Mouse (Mus musculus) intestine, embryonic 16.5 days (tissue): ENCODE results near the gene Srm. TPM values are rescaled to one million over a fixed set of nuclear protein-coding genes. Genes with fewer than 3 reads are reported as not detected.
A peak's percentile ranks its signal among the peaks of the same experiment; 100 is the strongest.

ENCODE experiments used
- ATAC-seq: fragments of 200-750 bp; cut with Nextera tagmentation; 2 replicates; pipeline ENCODE4 v1.8.0; 2017; ENCODE audit warnings: moderate TSS enrichment, moderate library complexity
- H3K27ac ChIP-seq: fragments of 300-500 bp; sonication (generic); 2 replicates; pipeline ENCODE4 v1.5.1; 2014; ENCODE audit warnings: mild to moderate bottlenecking, low read length
- H3K27me3 ChIP-seq: fragments of 300-500 bp; sonication (generic); replicated peaks from 2 replicates; pipeline ENCODE4 v1.6.1; 2014; ENCODE audit warnings: low read length, control low read depth, mixed read lengths; ENCODE audit not compliant: control insufficient read depth, insufficient read depth
- H3K36me3 ChIP-seq: fragments of 300-500 bp; sonication (generic); 2 replicates; pipeline ENCODE4 v1.6.1; 2014; ENCODE audit warnings: low read length, control low read depth; ENCODE audit not compliant: control insufficient read depth, insufficient read depth
- H3K4me1 ChIP-seq: fragments of 300-500 bp; sonication (generic); 2 replicates; pipeline ENCODE4 v1.6.1; 2014; ENCODE audit warnings: low read length, control low read depth, mixed read lengths; ENCODE audit not compliant: control insufficient read depth, insufficient read depth
- H3K4me2 ChIP-seq: fragments of 300-500 bp; sonication (generic); 2 replicates; pipeline ENCODE4 v1.6.1; 2014; ENCODE audit warnings: low read depth, low read length, control low read depth
- H3K4me3 ChIP-seq: fragments of 300-500 bp; sonication (generic); 2 replicates; pipeline ENCODE4 v1.5.1; 2014; ENCODE audit warnings: mild to moderate bottlenecking, low read length
- H3K9ac ChIP-seq: fragments of 300-500 bp; sonication (generic); 2 replicates; pipeline ENCODE4 v1.6.1; 2014; ENCODE audit warnings: low read depth, low read length
- H3K9me3 ChIP-seq: fragments of 300-500 bp; sonication (generic); 2 replicates; pipeline ENCODE4 v1.6.1; 2016; ENCODE audit warnings: low read length, control low read depth; ENCODE audit not compliant: control insufficient read depth
- WGBS: fragments of 180-500 bp; shearing (Covaris S2); extraction: QIAGEN DNeasy Blood & Tissue Kit; methylation state at CpG from one replicate; pipeline ENCODE4 v1.1.7; 2014; 5-methylcytosine and 5-hydroxymethylcytosine counted together
- polyA plus RNA-seq: library from polyadenylated mRNA; unstranded; fragments of >200 nt; fragmentation: Nextera tagmentation; extraction: Ambion mirVana; gene quantifications from 2 replicates; pipeline ENCODE4 v1.2.1, GENCODE M21; 2015

The Srm gene
- polyA plus RNA-seq, result 155 and 170 TPM in 2 replicates

GRCm38 (mm10) chr4:148591171-148591630, at the start of gene Srm:
TSS of gene Srm (plus strand) at chr4:148591503.
- Histone ChIP-seq H3K4me3 (peak within 1 kb of the TSS; percentile 96), H3K27me3 (no peaks in the 10 kb centered on the region), H3K27ac (peak within 1 kb of the TSS; percentile 68), H3K9ac (peak within 1 kb of the TSS; percentile 91), H3K4me2 (peak within 1 kb of the TSS; percentile 83), H3K36me3 (peaks cover 30% of the 10 kb centered on the region), H3K4me1 (peaks cover 13% of the 10 kb centered on the region), H3K9me3 (no peaks in the 10 kb centered on the region)
- WGBS, result under 1% methylated on average over 50 of the region's 50 CpGs
- peak; percentile 99 for ATAC-seq

GRCm38 (mm10) chr4:148549106-148549505, 42.2 kb upstream of the Srm start:
- no peak overlapping the region for H3K4me3 ChIP-seq
- H3K4me2 ChIP-seq, result no peak overlapping the region
- H3K9ac ChIP-seq, result no peak overlapping the region
- H3K36me3 ChIP-seq, result peaks cover 14% of the 10 kb centered on the region
- H3K27me3 ChIP-seq, result no peaks in the 10 kb centered on the region
- no peaks in the 10 kb centered on the region for H3K9me3 ChIP-seq
- H3K27ac ChIP-seq, result no peak overlapping the region
- H3K4me1 ChIP-seq, result no peaks in the 10 kb centered on the region
- WGBS, result 90% methylated on average over 4 of the region's 4 CpGs
- ATAC-seq, result no peak

- H3K27me3 ChIP-seq, result no peaks in the 10 kb centered on the region
- H3K9me3 ChIP-seq, result no peaks in the 10 kb centered on the region
- ATAC-seq, result peak; percentile 49
- H3K36me3 ChIP-seq, result peaks cover 25% of the 10 kb centered on the region
- 26% methylated on average over 6 of the region's 6 CpGs for WGBS
- peak overlapping the region; percentile 90; the same call in 1 of the 2 replicates for H3K27ac ChIP-seq
- peak overlapping the region; percentile 95 for H3K9ac ChIP-seq
- H3K4me2 ChIP-seq, result peak overlapping the region; percentile 77
- 0 out of 2 replicates have a peak, but pooled peaks cover 2% of the 10 kb centered on the region for H3K4me1 ChIP-seq
- peak overlapping the region; percentile 91 for H3K4me3 ChIP-seq
Measured at GRCm38 (mm10) chr4:148557766-148558165, 33.5 kb upstream of the Srm start.

GRCm38 (mm10) chr4:148558297-148559000, 32.9 kb upstream of the Srm start, which contains the start of gene Exosc10:
TSS of gene Exosc10 (plus strand) at chr4:148558429.
- Histone ChIP-seq H3K27me3 (no peaks in the 10 kb centered on the region), H3K9ac (peak within 1 kb of the TSS; percentile 95), H3K4me2 (peak within 1 kb of the TSS; percentile 77), H3K36me3 (peaks cover 23% of the 10 kb centered on the region), H3K4me3 (peak within 1 kb of the TSS; percentile 91), H3K9me3 (no peaks in the 10 kb centered on the region), H3K27ac (peak within 1 kb of the TSS; percentile 90), H3K4me1 (0 out of 2 replicates have a peak, but pooled peaks cover 2% of the 10 kb centered on the region)
- under 1% methylated on average over 63 of the region's 63 CpGs for WGBS
- peak; percentile 97 for ATAC-seq

- H3K9ac ChIP-seq, result no peak overlapping the region
- ATAC-seq, result no peak
- 0 out of 2 replicates have a peak, but pooled peaks cover 2% of the 10 kb centered on the region for H3K4me1 ChIP-seq
- no peak overlapping the region for H3K27ac ChIP-seq
- H3K36me3 ChIP-seq, result peaks cover 55% of the 10 kb centered on the region
- WGBS, result 94% methylated on average over 17 of the region's 17 CpGs
- H3K27me3 ChIP-seq, result no peaks in the 10 kb centered on the region
- no peaks in the 10 kb centered on the region for H3K9me3 ChIP-seq
- no peak overlapping the region for H3K4me3 ChIP-seq
- H3K4me2 ChIP-seq, result no peak overlapping the region
Measured at GRCm38 (mm10) chr4:148562676-148563075, 28.6 kb upstream of the Srm start.

GRCm38 (mm10) chr4:148563595-148563994, 27.7 kb upstream of the Srm start:
- no peak overlapping the region for H3K27ac ChIP-seq
- 95% methylated on average over 12 of the region's 12 CpGs for WGBS
- H3K36me3 ChIP-seq, result peaks cover 55% of the 10 kb centered on the region
- no peaks in the 10 kb centered on the region for H3K9me3 ChIP-seq
- no peaks in the 10 kb centered on the region for H3K27me3 ChIP-seq
- no peak overlapping the region for H3K4me3 ChIP-seq
- H3K4me2 ChIP-seq, result no peak overlapping the region
- ATAC-seq, result no peak
- no peak overlapping the region for H3K9ac ChIP-seq
- 0 out of 2 replicates have a peak, but pooled peaks cover 2% of the 10 kb centered on the region for H3K4me1 ChIP-seq

- Histone ChIP-seq H3K36me3 (peaks cover 45% of the 10 kb centered on the region), H3K27me3 (no peaks in the 10 kb centered on the region), H3K4me1 (no peaks in the 10 kb centered on the region; the same call in 1 of the 2 replicates), H3K4me2 (no peak overlapping the region), H3K4me3 (no peak overlapping the region), H3K9me3 (no peaks in the 10 kb centered on the region), H3K9ac (no peak overlapping the region), H3K27ac (no peak overlapping the region)
- ATAC-seq, result peak; percentile 60
- WGBS, result 74% methylated on average over 10 of the region's 10 CpGs
Measured at GRCm38 (mm10) chr4:148570138-148570537, 21.2 kb upstream of the Srm start.

- Histone ChIP-seq H3K27ac (no peak overlapping the region), H3K4me1 (no peaks in the 10 kb centered on the region; the same call in 1 of the 2 replicates), H3K9me3 (no peaks in the 10 kb centered on the region), H3K4me2 (no peak overlapping the region), H3K9ac (no peak overlapping the region), H3K36me3 (peaks cover 43% of the 10 kb centered on the region), H3K4me3 (no peak overlapping the region), H3K27me3 (no peaks in the 10 kb centered on the region)
- ATAC-seq, result peak; percentile 81
- 74% methylated on average over 9 of the region's 9 CpGs for WGBS
Measured at GRCm38 (mm10) chr4:148570693-148571295, 20.5 kb upstream of the Srm start.

- no peak for ATAC-seq
- no peak overlapping the region for H3K27ac ChIP-seq
- no peak overlapping the region for H3K4me3 ChIP-seq
- H3K4me1 ChIP-seq, result no peaks in the 10 kb centered on the region; the same call in 1 of the 2 replicates
- H3K9ac ChIP-seq, result no peak overlapping the region
- H3K9me3 ChIP-seq, result no peaks in the 10 kb centered on the region
- 89% methylated on average over 7 of the region's 7 CpGs for WGBS
- no peaks in the 10 kb centered on the region for H3K27me3 ChIP-seq
- H3K4me2 ChIP-seq, result no peak overlapping the region
- peaks cover 36% of the 10 kb centered on the region for H3K36me3 ChIP-seq
Measured at GRCm38 (mm10) chr4:148573222-148573621, 18.1 kb upstream of the Srm start.
